Mouse (Mus musculus) T-helper 17 cell (primary cell): ENCODE measurements at regions not wholly inside any gene's neighbourhood (a gene's known extent, or its start where the extent isn't known, plus 50 kb on each side); places are given as distances from the start of the nearest gene placed in this dataset.

ENCODE experiments used
- in situ Hi-C, 2 experiments: fragments of 300-600 bp; cut with MboI, MseI; formaldehyde crosslinking; loops; 1 replicate in 1 of 2; 2 replicates in 1 of 2; pipeline ENCODE4 v1.15.1; 2025; ENCODE audit warnings: high pct_unique_total_duplicates in 2 of 2

DNA sequence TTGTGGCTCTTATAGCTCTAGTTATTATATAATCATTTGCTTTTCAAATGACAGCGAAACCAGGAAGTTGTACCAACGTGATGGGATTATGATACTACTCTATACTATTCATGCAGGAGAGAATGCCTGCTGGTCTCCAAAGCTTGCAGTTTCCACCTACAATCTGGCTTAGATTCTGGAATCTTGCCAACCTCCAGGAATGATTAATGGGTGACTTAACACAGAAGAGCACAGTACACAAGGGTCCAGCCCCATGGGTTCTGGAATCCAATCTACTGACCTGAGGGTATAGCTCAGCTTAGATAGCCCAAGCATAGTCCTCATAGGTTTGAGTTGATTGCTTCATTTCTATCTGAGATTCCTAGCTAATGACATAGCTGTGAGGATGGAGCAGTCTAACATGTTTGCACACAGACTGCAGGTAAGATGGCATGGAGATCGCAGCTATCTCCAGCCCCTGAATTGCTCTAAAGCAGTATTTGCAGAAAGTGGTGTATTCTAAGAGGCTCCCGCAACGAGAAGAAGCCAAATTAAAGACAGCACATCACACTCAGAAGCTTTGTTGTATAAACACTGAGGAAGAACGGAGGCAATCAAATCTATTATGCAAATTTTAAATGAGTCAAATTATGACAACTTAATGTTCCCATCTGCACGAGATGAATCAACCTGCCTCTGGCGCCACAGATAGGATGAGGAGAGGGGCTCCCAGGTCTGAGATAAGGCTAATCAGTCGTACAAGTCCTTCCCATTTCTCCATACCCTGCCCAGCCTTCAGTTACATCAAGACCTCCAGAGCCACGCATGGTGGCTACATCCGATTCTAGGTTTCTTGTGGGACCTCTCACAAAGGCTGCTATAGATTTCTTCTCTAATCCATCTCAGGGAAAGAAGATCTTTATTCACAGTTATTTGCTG, 160.7 kb upstream of the Tgfbr2 start:
- in situ Hi-C loops, result loop anchor here in 1 of 2 experiments (5.0 kb wide), 2 partner anchors 39 to 199 kb away; no protein-coding TSS in a partner anchor

DNA sequence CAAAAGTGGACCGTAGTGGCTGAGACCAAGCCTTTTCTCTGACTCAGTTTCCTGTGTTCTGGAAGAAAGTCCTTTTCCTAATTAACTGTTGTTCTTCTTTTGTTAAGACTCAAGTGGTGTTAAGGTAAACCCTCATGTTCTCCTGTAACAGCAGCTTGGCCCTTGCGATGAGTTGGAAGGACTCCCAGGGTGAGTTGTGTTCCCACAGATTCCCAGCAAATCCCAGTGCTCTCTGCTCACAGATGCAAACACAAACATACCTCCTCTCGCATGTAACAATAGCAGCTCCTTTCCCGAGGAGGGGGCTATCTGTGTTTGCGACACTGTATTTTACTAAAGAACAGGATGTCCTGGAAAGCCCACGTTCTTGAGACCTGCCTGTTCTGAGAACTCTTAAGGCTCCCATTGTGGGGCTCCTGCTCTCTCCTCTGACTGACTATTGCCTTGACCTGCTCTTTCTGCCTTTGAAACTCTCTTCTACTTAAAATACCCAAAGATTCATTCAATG, 158.8 kb upstream of the Tgfbr2 start:
- in situ Hi-C loops, result no loop called here

DNA sequence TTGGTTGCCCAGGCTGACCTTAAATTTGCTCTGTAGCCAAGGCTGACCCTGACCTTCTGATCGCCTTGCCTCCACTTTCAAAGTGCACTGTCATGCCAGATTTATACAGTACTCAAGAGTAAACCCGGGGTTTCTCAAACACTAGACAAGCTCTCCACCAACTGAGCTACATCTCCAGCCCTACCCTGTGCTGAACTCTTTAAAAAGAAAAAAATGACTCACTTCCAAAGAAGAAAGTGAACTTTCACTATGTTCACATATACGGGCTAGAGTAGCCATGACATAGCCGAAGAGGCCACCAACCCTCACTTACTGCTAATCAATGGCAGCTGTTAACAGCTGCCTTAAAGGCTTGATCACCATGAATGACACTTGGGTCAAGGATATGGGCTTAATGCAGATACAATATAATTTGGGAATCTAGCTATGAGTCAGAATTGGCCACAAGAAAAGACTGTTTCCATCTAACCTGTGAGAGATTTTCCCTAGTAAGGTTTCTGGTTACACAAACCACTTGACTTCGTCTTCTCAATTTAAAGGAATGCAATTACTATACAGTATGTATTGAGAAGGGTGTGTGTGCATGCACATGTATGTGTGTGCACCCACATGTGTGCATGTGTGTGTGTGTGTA, 157.4 kb upstream of the Tgfbr2 start:
- in situ Hi-C loops, result no loop called here

DNA sequence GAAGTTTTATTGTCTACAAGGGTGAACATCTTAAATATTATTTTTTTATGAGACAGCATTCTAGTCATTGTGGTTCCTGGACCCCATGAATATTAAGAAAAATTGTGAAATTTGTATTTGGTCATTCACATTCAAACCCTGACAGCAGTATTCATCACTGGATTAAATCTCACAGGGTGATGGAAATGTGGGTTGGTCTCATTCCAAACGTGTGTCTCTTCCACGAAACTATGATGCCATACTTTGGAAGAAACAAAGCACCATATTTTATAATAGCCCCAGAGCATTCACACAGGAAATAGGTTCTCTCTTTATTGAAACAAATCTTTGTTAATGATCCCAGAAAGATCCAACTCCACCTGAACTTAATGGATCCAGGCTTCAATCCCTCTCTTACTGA, 156.2 kb upstream of the Tgfbr2 start:
- in situ Hi-C loops, result no loop called here

DNA sequence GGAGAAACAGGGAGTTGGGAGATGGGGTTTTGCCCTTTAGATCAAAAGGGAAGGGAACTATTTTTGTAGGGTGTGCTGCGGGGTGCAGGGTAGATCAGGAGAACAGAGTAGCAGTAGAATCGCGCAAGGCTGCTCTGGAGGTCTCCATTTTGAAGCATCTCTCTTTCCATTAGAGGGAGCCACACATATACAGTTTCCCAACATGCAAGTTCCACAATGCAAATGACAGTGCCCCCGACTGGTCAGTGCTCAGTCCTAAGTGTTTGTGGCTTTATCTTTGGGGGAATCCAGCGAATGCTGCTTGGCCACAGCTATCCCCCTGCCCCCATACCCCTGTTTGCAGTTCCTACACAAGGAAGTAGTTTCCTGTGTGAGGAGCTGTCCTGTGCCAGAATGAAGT, 155.6 kb upstream of the Tgfbr2 start:
- in situ Hi-C loops, result no loop called here

DNA sequence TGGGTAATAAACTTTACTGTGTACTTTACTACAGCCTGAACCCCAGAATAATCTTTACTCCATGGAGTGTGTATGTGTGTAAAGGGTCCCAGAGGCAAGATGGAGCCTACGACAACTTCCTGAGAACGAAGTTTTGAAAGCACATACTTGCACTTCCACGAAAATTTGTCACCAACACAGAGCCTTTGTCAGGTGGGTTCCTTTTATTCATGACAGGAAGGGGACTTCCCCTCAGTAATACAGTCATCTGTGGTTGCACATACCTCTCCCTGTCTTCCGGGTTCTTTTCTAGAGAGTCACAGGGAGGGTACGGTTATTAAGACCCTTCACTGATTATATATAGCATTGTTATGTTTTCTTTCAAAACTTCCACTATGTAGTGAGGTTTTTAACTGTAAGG, 154.0 kb upstream of the Tgfbr2 start:
- in situ Hi-C loops, result no loop called here

DNA sequence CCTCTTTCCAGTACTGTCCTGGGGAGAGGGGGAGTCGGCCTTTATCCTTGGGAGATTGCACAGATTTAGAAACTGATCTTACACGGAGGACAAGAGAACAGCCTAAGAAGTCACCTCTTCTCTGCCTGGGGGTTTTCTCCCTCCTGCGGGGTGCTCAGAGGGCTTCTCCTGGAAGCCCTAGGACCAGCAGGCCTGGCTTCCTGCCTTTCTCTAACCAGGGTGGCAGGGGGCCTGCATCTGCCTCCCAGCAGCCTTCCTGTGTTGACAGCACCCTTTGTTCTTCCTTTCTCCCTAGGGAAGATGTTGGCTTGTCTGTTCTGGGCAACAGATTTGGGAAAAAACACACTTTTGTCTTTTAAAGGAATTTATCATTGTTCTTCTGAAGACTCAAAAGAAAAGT, 153.0 kb upstream of the Tgfbr2 start:
- in situ Hi-C loops, result no loop called here

DNA sequence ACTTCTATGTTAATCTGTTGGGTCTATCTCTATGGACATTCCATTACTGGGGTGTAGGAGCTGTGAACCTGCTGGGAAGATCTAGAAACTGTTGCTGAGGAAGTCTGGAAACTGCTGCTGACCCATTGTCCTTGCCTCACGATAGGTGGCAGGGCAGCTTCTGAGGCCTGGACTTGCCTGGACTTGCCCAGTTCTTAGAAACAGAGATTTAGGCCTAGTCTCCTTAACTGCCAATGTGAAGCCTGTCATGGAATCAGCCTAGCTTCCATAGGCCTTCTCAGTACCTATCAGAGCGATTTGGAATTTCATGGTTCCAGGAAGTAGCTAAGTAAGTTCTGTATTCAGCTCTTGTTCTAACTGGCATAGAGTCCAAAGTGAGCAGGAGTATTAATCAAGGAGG, 151.9 kb upstream of the Tgfbr2 start:
- in situ Hi-C loops, result no loop called here

DNA sequence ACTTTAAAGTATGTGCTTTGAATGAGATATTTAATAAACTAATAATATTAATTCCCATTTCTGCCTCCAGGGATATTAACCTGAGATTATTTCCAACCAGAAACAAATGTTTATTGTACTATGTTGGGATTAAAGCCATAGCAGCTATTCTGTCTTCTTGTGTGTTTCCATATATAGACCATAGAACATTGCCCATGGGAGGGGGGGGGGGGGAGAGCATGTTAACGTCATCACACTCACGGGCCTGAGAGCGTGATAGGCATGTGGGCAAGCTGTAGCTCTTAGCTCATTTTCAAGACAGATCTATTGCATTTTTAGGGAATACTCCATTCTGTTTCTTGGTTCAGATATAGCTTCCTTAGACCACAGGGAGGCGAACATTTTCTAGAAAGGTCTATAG, 149.8 kb upstream of the Tgfbr2 start:
- in situ Hi-C loops, result no loop called here

DNA sequence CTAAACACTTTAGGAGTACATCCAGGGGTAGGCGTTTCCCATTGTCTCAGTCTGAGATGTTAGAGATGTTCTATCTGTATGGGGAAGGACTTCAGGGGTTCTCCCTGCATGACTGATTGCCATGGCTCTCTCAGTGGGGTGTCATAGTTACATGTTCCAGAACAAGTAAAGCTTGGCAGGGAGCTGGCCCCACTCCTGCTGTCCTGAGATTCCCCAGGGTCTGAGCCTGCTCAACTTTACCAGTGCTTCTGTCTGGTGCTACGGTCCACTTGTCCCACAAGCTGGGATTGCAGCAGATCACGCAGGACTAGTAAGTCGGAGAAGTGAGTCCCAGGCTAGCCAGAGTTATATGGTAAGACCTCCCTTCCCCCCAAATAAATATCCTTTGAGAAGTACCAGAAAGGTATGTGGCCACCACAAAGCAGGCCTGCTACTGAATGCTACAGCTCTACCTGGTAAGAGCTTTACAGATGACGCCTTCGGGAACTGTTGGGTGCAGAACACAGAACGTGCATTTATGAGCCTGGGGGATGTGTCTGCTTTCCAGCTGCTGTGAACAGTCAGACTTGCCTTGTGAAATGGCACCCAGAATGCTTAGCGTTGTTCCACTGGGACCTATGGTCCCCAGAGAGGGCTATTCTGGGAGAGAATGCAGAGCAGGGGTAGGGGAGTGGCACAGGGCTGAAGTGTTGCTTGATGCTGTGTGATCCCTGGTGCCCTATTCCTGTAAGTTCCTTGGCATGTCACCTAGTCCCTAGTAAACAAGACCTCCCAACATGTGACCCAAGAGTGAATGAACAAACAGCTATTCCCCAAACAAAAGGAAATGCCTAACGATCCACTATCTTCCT, 148.9 kb upstream of the Tgfbr2 start:
- in situ Hi-C loops, result no loop called here

DNA sequence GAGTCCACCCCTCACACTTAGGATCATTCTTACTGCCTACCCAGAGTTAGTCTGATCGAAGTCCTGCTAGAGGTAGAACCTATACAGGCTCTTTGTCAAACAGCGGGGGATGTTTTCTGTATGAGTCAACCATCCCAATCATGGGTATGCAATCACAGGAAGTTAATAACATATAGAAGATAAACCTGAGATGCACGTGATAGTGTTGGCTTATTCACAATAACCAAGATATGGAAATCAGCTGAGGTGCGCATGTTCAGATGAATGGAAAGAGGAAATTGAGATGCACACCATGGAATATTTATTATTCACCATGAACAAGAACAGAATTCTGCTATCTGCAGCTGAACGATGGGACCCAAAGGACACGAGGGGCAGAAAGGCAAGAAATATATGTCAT, 146.7 kb upstream of the Tgfbr2 start:
- in situ Hi-C loops, result no loop called here

DNA sequence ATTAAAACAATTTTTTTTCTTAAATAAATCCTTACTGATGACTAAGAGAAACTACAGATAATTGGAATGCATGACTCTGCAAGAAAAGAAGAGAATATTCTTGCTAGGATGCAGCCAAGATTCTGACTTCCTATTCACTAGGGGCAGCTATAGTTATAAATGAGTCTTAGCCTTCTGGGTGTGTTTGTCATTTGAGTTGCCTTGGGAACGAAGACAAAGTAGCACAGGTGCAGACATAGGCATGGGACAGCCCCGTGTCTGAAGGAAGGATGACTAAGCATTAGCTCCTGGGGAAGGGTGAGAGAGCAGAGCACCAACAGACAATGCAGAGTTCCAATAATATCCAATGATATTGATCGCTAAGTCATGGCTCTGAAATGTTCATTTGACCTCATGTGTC, 144.3 kb upstream of the Tgfbr2 start:
- in situ Hi-C loops, result no loop called here

DNA sequence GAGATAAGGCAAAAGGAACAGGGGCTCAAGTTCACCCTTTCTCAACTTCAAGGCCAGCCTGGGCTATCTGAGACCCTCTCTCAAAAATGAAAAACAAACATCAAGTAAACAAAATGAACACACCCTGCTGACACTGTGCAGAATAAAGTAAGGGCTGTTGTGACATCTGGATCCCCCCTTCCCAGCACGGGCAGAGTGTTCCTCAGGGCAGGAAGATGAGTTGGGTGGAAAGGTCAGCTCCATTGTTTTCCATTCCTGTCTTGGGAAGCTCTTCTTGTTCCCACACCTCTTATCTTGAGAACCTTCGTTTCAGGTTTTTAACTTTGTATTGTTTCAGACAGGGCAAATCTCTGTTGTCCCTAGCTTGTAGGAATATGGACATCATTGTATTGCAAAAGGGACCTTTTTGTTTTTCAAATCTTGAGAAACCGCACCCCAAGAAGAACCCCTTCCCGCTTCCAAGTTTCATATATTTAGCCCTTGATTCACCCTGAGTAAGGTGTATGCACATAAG, 141.5 kb upstream of the Tgfbr2 start:
- in situ Hi-C loops, result no loop called here

DNA sequence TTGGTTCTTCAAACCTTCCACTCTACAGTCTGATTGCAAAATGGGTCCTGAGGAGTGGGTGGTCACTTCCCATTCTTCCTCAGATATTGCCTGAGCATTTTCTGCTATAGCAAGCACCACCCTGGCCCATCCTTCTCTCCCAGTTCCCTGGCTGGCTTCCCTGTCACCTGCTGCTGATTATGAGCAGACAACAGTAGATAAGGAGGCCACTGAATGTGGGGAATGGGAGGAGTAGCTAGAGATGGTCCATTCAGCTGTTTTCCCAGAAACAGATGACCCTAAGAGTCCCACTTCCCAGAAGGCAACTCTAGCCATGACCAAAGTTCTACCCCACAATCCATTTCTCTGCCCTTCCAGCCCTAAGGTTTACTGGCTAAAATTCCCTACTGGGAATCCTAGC, 139.6 kb upstream of the Tgfbr2 start:
- in situ Hi-C loops, result no loop called here

DNA sequence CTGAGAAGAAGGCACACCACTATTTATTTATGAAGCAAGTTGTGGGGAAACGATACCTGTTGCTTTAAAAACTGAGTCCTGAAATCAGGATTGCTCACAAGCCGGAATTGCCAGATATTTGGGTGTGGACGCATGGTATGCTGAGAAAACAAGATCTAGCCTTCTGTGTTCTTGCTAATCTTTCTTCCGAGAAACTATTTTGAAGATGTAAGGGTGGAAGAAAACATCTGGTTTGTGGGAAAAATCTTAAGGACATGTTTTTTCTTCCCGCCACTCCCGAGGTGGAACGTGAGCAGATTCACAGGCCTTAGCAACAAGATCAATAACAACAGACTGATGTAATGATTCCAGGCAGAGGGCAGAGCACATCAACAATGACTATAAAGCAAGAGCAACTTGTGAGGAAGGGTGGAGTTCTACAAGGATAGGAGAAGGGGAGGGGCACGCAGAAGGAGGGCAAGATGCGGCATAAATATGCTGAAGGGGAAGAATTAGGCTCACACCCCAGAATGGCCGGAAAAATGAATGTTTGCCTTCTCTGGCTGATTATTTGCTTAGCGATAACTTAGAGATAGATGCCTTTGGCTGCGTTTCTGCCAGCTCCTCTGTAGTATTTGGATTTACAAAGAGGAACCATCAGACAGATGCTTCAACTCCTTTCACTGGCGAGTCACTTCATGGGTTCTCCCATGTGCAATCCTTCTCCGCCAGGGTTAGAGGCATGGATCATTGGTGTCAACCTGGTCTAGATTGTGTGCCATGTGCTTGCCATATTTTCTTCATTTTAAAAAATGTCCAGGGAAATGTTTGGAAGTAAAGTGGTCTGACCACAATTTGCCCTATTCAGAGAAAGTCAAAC, 139.0 kb upstream of the Tgfbr2 start:
- in situ Hi-C loops, result no loop called here

DNA sequence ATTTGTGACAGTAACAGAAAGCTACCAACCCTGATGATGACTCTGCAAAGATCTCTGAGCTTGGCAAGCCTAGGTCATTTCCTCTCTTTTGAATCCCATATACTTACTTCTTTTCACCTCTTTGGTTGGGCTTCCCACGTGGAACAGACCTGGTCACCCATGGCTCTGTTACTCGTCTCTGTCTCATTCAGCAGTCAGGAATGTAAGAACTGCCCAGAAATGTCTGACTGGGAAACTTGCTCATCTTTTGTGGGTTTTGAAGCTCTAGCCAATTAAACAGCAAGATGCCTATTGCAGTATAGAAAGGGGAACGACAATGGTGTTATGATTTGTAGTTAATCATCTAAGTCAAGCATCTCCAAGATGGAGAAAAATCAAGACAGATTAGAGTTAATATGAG, 136.2 kb upstream of the Tgfbr2 start:
- in situ Hi-C loops, result no loop called here

DNA sequence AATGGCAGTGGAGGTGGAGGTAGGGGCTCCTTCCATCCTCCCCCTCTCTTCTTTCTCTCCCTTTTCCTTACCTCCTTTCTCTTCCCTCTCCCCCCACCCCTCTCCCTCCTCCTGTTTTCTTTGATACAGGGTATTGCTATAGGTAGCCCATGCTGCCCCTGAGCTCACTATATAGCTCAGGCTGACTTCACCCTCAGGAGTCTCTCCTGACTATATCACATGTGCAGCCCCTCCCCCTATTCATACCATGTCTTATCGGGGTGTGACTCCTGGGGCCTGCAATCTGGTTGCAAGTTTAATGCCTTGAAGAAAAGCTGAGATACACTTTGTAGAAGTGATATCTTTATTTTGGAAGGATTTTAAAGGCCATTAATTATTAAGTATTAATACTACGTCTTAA, 126.4 kb upstream of the Tgfbr2 start:
- in situ Hi-C loops, result no loop called here

DNA sequence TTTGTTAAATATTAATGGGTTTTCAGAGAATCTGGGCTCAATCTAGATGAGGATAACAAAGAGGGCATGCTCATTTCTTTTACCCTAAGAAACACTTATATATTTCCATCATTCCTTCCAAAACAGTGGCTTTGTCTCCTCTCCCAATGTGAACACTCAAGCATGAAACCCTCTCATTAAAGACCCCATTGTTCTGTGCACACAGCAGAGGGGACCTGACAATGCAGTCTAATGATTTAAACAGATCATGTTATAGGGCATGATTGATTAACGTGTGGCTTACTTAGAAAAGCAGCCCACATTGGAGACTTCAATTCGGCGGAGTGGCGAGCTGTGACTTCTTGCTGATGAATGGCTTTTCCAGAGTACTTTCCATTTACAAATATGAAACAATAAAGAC, 123.6 kb upstream of the Tgfbr2 start:
- in situ Hi-C loops, result loop anchor here in 1 of 2 experiments (5.0 kb wide), 1 partner anchor 39 kb away; no protein-coding TSS in a partner anchor

DNA sequence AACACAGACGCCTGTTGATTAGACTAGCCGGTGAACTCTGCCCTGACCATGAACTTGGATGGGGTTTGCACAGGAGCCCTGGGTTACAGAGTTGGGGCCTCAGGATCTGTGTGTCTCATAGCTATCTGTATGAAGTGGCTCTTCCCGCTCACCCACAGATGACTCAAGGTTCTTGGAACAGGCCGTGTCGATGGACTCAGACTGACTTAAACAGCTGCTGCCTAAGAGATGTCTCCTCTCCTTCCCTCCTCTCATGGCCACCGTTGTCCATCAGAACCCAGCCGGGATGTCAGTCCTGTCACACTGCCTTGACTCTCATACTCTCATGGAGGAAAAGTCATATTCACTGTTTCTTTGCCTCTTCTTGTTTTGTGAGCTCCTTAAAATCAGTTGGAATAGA, 121.2 kb upstream of the Tgfbr2 start:
- in situ Hi-C loops, result loop anchor here in 1 of 2 experiments (5.0 kb wide), 1 partner anchor 41 kb away; no protein-coding TSS in a partner anchor

DNA sequence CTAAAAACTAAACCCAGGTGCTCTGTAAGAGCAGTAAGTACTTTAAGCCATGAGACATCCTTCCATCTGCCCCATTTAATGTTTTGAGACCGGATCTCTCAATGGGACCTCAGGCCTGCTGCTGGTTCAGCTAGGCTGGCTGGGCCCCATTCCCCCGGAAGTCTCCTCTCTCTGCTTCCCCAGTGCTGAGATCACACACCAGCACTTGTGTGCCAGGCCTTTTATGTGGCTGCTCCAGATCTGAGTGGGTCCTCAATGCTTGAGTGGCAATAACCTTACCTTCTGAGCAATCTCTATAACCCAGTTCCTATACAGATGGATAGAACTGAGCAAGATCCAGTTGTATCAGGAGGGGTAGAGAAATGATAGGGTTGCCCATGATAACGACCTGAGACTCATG, 118.9 kb upstream of the Tgfbr2 start:
- in situ Hi-C loops, result loop anchor here in 1 of 2 experiments (5.0 kb wide), 1 partner anchor 72 kb away; no protein-coding TSS in a partner anchor
